Mouse (Mus musculus) brain, adult 2 months (tissue): ENCODE data around the gene Zp1.
A peak's percentile ranks its signal among the peaks of the same experiment; 100 is the strongest.

Experiments
- DNase-seq: peaks from one replicate; pipeline ENCODE4 v3.0.0; 2011; ENCODE audit warnings: low read depth, low spot score

The Zp1 gene

DNA sequence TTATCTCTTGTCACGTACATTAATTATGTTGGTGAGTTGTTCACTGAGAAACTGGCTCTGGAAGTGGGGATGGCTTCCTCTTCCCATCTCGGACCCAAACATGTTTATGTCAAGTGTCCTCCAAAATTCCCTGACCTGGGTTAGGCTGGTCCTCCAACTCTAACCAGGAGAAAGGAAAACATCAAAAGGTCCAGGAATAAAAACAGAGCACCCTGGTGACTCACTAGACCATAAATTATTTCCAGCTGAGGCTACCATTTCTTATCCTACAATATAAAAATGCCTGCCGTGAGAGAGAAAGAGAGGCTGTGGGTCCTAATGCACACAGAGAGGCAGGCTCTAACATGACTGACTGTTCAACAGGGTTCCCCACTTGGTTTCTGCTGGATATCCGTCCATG is 3.8 kb upstream of the Zp1 start:
- DNase-seq = no peak

DNA sequence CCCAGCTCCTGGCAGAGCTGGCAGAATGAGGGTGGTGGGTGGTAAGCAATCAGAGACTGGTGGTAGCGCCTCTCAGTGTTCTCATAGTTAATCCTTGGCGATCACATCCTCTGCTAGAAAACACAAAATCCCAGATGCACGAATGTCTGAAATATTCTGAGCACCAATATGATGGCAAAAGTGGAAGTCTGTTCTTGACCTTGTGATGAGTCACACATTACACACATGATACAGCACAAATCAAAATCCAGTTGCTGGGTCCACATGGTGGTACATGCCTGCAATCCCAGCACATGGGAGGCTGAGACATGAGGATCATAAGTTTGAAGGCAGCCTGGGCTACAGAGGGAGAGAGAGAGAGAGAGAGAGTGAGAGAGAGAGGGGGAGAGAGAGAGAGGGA is 626 bp upstream of the Zp1 start:
- DNase-seq = no peak

DNA sequence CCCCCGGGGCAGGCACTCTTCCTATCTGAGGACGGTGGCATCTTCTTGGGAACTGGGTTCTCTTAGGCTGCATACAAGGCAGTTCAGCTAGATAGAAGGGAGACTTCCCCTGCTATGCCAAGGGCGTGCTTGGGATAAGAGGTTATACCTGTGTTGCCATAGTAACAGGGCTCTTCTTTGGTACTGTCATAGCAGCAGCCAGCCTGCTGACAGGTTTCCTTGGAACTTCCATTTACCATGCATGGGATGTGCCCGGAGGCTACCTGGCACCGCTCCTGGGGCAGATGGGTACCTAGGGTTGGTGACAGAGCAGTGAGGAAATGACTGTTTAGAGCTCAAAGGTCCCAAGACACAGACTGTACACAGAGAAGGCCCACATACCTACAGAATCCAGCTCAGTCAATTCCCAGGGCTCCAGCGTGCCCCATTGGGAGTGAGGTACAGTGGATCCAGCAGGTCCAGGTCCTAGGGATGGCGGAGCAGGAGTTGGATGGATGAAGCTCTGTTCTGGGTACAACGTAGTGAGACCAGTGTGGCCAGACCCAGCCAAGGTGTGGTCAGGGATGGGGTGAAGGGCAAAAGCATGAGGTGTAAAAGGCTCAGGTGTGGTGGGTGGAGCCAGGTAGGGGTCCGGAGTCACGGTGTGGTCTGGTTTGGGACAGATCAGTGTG is 2.0 kb downstream of the Zp1 start:
- peak; percentile 23 for DNase-seq

DNA sequence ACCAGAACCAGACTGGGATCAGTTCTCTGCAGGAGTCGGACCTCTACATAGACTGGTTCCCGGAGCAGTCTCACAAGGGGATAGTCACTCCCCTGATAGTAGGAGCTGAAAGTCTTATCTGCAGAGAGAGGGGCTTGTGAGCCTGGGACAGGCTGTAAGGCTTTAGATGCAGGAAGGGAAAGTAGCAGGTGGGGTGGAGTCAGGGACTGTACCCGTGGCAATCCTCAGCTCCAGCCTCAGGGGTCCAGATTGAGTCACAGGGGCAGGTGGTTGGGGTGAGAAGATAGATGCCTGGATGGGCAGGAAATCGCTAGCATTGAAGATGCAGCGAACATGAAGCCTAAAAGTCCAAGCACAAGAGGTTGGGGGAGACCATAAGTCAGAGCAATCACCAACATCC is 3.9 kb downstream of the Zp1 start:
- no peak for DNase-seq

DNA sequence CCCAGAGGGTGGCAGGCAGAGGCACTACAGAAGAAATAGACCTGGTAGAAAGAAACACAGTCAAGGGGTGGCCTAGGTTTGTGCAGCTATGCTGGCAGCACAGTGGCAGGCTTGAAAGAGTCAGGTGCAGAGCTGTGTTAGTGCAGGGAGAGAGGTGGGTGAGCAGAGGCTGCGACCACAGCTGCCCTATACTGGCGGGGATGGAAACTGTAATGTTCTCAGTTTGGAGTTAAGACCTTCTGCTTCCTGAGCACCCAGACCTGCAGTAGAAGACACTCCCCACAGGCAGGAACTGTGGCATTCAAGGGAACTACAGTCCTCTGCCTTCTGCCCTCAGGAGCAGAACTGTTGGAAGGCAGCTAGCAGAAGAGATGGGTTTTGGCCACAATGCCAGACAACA is 5.6 kb downstream of the Zp1 start:
- no peak for DNase-seq

DNA sequence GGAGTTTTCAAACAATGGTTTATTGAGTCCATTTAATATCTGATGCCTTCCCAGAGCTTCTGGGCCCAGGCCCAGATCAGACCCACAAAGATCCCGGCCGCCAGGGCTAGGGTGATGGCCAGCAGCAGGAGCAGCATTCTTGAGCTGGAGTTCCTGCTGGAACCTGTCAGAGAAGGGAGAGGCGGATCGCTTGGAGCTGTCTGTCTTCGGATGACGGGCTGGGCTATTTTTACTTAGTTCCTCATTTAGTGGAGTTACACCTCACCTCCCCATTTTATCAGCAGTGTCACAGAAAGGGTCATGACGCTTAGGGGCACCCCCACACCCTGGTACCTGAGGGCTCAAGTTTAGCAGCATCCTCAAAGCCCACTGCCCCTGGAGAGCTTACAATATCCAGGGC is 6.1 kb downstream of the Zp1 start:
- no peak for DNase-seq

DNA sequence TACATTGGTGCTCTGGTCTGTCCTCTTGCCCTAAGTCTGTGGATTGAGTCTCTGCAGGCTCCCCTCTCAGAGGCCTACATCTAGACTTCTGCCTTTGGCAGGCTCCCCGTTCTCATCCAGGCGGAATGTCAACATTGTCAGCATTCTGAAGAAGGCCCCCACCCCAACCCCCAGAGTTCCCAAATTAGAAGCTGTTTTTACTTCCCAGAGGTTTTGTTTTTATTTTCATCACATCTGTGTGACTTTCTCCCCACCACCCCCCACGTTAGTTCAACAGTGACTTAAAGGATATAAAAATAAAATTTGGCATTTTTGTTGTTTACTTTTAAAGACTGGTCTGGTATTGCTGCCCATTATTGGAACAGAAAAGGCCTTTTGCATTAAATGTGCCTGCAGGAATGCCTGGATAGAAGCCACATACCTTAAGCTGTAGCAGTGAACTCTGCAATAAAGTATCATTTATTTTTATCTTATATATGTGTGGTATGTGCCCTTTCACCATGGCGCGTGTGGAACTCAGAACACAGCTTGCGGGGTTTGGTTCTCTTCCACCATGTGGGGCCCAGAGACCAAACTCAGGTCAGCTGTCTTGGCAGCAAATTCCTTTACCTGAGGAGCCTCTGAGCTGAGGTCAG is 11.2 kb downstream of the Zp1 start:
- no peak for DNase-seq

DNA sequence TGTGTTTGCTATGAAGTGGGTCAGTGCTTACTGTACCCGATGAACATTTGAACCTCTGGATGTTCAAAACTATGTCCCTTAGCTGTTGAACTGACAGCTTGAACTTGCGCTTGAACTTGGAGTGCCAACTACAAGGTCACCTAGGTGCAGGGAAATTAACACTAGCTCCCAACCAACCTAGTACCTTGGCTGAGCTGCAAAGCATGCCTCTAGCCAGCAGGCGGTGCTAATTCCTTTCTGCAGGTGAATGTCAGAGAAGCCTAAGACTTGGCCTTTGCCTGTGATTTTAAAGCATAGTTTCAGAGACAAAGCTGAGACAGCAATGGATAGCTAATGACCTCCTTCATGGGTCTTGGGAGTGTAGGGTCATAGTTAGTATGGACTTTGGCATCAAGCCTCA is 12.5 kb downstream of the Zp1 start:
- DNase-seq = peak; percentile 76

DNA sequence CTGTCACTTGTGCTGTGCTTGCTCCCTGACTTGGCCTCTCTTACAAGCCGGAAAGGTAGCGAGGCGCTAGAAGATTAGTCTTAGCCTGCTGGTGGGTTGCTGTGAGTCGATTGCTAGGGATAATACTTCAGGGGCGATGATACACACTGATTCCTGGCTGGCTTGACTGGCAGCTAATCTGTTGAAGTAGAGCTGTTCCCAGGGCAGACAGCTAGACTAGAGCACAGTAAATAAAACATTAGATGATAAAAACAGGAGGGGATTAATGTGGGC is 14.8 kb downstream of the Zp1 start:
- no peak for DNase-seq

DNA sequence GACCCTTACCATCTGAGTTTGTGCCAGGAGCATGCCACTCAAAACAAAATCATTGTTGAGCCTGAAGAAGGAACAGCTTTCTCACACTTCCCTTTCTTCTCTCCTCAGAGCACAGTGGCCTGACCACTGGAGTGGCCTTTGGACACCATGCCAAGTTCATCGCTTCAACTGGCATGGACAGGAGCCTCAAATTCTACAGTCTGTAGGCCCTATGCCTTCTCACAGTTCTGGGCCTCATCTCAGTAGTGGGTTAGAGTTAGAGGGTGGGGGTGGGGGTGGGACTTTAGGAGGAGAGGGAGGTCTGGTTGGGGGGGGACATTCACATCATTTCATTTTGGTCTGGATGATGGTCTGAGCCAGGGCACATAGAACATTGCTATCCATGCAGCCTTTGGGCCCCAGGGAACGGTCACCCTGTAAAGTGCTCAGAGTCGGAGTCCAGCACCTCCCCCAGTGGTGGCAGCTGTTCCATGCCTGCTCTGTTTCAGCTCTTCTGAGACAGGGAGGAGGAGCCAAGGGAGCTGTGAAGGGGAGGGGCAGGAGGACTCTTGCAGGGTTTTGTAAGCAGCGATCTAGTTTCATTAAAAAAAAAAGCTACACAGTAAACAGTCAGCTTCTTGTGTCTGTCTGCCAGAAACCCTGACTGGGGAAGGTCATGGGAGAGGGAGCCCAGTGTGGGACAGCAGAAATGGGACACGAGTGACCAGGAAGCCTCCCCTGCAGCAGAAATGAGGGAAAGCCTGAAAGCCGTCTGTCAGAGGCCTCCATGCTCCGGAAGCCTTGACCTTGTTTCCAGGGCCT is 15.3 kb downstream of the Zp1 start:
- DNase-seq = peak; percentile 80

DNA sequence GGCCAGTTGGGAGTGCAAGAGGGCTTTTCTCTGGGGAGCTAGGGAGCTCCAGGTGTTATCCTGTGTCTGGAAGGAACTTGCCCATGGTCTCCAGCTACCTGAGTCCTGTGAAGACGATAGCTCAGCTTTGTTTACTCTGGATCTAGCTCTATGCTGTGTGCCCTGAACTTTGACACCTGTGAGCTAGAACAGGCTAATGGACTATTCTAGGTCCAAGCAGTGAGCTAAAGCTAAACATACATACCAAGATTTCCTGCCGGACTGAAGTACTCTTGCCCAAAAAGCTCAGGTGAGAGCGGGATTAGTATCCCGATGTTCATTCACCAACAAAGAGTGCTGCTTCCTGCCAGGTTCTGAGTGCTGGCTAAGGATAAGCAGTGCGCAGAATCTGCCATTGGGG is 15.9 kb downstream of the Zp1 start:
- DNase-seq = no peak

DNA sequence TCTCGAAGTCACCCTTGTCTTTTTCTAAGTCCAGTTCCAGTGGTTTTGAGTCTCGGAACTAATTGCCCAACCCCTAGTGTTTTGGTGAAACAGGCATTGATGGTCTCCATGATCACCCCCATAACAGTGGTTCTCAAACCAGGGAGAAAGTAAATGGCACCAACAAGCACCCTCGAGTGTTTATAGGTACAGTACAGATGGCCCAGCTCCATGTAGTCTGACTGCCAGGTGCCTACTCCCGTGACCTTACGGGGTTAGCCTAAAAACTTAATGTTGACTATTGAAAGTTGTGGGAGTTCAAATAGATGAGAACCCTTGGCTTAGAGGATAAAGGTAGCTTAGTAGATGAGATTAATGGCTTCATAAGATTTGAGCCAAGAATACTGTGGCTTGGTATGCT is 19.4 kb downstream of the Zp1 start:
- no peak for DNase-seq

DNA sequence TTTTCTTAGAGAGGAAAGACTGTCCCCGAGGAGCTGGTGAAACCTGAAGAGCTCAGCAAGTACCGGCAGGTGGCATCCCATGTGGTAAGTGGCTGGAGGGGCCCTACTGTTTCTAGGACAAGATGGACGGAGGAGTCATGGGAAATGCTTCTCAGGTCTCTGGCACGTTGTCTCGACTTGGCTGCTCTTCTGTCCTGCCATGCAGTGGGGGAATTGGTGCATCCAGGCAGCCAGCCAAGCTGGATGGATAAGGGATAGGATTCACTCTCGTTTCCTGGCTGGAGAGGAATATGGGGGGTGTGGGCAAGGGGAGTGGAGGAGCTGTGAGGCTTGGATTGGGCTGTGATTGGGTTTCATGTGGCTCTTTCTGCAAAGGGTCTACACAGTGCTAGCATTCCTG is 20.1 kb downstream of the Zp1 start:
- DNase-seq = no peak

DNA sequence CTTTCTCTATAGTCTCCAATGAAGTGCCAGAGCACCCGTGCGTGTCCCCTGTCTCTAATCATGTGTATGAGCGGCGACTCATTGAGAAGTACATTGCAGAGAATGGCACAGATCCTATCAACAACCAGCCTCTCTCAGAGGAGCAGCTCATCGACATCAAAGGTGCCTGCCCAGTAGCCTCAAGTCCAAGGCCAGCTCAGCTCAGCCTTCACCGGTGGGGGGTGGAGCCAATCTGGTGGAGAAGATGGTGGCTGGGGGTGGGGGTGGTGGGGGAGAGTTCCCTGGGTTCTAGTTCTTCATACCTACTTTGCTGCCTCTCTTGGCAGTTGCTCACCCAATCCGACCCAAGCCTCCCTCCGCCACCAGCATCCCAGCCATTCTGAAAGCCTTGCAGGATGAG is 22.9 kb downstream of the Zp1 start:
- no peak for DNase-seq

DNA sequence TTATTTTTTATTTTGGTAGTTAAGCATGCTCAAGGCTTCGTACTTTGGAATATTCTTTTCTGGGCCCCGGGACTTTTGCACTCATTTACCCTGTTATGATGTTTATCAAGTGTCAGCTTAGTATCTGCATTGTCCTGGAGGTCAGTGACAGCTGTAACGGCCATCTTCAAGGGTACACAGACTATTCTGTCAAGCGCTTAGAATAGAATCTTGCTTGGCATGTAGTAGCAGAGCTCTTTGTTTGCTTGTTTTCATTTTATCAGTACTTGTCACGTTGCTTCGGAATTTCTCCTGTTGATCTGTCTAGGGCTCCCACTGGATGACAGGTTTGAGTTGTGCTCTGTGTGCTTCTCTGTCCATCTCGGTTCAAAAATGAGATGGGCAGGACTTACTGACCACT is 23.6 kb downstream of the Zp1 start:
- DNase-seq = no peak

DNA sequence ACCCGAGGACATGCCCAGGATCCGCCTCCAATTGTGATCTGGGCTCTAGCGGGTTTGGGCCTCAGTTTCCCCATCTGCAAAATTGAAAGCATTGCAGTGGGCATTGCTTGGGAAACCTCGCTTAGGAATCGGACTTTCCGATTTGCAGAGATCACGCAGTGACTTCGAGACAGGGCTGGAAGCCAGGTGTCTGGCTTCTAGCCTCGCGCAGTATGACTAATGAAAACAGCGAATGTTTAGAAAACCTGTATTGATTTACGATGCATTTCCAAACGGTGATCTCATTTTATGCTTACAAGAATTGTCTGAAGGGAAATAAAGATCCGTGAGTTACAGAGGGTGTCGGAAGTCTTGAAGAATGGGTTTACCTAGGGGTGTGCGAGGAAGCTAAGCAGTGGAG is 24.7 kb downstream of the Zp1 start:
- DNase-seq = peak; percentile 37

DNA sequence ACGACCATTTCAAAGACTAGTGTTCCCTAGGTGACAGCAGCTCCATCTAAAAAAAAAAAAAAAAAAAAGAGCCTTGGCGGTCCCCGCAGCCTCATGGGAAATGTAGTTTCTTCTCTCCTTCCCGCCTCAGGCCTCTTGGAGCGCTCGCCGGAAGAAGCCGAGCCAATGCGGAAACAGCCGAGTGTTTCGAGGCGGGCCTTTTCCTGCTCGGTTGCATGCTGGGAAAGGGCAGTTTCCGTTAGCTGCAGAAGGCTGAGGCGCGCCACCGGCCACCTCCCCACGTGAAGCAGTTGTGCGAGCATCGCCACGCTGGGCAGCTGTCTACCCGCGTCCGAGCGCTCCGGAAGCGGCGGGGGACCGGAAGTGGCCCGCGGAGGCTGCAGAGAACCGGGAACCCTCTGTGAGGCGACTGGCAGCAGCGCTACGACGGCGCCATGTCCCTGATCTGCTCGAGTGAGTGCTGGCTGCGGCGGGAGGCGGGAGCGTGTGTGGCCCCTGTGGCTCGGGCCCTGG is 25.4 kb downstream of the Zp1 start, which contains the start of gene Prpf19:
Gene Prpf19, plus strand, starts transcription at position 216 of the 513 bp plus-strand sequence.
- DNase-seq = peak; percentile 99

DNA sequence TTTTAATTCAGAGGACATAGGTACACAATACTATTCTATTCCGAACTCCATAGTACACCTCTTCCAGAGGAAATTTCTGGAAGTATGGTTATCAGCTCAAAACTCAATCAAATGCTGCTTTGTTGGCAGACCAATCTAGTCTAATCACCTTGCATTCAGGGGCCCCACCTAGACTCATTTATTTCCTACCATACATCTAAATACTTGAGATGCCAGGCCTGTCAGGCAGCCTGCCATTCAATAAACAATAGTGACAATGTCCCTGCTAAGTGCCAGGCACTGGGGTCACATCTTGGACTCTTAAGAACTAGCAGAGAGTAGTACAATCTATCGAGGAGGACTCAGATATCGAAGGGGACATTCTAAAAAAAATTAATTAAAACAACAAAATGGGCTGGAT is 28.2 kb downstream of the Zp1 start:
- DNase-seq = no peak

DNA sequence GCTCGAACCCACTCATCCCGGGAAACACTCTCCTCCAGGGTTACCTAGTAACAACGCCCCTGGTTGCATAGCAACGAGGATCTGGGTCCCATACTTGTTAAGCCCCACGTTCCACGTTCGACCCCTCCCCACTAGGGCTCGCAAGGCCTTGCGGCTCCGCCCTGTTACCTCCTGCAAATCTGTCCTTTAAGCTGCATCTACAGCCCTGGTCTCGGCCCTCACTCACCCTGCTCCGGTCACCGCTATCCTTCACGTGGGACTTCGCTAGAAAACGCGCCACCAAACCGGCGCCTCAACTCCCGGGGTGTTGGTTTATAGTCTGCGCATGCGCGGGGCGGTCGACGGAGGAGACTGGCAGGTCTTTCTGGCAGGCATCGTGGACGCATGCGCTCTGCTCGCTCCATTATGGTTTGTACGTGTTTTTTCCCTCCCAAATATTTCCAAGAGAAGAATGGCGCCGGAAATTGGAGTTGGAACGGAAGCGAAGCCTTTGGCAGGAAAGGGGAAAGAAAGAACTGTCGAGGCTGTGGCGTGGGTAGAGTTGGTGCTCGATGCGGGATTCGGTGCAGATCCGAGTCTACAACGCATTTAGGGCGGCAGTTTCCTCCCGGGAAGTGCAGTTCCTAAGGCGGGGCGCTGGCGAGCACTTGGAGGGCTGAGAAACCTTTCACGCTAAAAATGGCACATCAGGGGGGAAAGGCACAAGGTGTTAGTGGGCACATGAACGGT is 38.8 kb downstream of the Zp1 start, which contains the start of gene Tmem109:
Gene Tmem109, minus strand, starts transcription at position 576 of the 729 bp plus-strand sequence.
- DNase-seq = peak; percentile 98

DNA sequence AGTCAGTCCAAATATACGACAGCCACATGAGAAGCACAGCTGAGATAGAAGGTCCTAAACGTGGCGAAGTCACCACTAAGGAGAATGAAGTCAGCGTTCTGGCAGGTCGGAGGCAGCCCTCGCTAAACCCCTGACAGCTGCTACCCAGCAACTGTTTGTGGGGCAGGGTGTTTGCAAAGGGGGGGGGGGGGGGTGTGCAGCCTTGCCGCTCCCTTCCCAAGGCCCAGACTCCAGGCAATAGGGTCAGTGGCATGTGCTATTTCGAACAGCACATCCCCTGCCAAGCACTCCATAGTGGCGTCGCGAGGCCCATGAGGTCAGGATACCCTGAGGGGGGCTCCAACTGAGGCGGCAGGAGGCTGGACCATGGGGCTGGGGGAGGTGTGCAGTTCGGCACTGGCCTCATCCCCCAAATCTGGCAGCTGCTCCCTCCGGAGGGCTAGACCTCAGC is 39.4 kb downstream of the Zp1 start:
- DNase-seq = no peak

DNA sequence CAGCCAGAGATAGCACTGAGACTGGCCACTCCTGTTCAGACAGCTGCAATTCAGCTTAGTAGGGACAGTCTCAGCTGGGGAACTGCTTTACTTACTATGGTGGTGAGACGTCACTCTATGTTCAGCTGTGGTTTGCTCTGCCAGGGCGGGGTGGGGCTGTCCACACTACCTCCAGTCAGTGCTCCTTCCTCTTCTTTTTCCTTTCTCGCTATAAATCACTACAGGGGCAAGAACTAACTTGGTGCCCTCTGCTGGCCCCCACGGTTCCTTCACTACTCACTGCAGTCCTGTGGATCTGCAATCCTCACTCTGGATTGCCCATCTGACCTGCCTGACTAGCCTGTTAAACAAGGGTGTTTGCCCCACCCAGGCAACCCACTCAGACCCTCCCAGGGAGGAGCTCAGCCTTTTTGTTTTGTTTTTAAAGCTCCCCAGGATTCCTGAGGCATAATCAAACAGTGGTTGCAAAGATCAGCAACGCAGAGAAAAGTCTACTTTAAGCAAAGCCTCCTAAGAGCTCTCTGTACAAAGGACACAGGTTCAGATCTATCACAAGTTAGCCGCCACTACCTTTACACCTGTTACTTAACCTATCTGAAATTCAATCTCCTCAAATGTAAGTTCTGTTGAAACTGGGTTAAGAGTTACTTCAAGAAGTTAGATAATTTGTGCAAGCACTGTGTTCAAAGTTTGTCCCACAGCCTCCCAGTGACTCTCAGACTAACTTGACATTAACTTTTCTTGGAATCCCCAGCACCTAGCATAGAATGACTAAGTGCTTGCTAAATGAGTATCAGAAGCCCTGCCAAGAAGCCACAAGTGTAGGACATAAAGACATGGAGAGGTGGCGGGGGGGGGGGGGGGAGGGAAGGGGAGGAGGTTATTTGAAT is 40.1 kb downstream of the Zp1 start:
- DNase-seq = peak; percentile 77
